Mouse (Mus musculus) neural tube, embryonic 15.5 days (tissue): ENCODE results near the gene Nos1. TPM values are rescaled to one million over a fixed set of nuclear protein-coding genes. Genes with fewer than 3 reads are reported as not detected.

Source experiments
- ATAC-seq: fragments of 200-750 bp; cut with Nextera tagmentation; 2 replicates; pipeline ENCODE4 v1.8.0; 2017; ENCODE audit warnings: mild to moderate bottlenecking, moderate TSS enrichment, moderate library complexity; ENCODE audit not compliant: low FRiP score
- H3K27ac ChIP-seq: fragments of 300-500 bp; sonication (generic); replicated peaks from 2 replicates; pipeline ENCODE4 v1.5.1; 2015; ENCODE audit warnings: mild to moderate bottlenecking, inconsistent platforms
- H3K27me3 ChIP-seq: fragments of 300-500 bp; sonication (generic); replicated peaks from 2 replicates; pipeline ENCODE4 v1.6.1; 2015; ENCODE audit warnings: inconsistent platforms
- H3K36me3 ChIP-seq: fragments of 300-500 bp; sonication (generic); 2 replicates; pipeline ENCODE4 v1.6.1; 2015; ENCODE audit warnings: inconsistent platforms
- H3K4me1 ChIP-seq: fragments of 300-500 bp; sonication (generic); 2 replicates; pipeline ENCODE4 v1.6.1; 2015; ENCODE audit warnings: inconsistent platforms
- H3K4me2 ChIP-seq: fragments of 300-500 bp; sonication (generic); 2 replicates; pipeline ENCODE4 v1.6.1; 2015; ENCODE audit warnings: inconsistent platforms, mild to moderate bottlenecking, moderate library complexity
- H3K4me3 ChIP-seq: fragments of 300-500 bp; sonication (generic); replicated peaks from 2 replicates; pipeline ENCODE4 v1.5.1; 2015; ENCODE audit warnings: mild to moderate bottlenecking, inconsistent platforms
- H3K9ac ChIP-seq: fragments of 300-500 bp; sonication (generic); replicated peaks from 2 replicates; pipeline ENCODE4 v1.6.1; 2015; ENCODE audit warnings: mild to moderate bottlenecking, inconsistent platforms
- H3K9me3 ChIP-seq: fragments of 300-500 bp; sonication (generic); replicated peaks from 2 replicates; pipeline ENCODE4 v1.6.1; 2016; ENCODE audit warnings: inconsistent platforms
- WGBS: fragments of 180-500 bp; shearing (Covaris S2); methylation state at CpG from one replicate; pipeline ENCODE4 v1.1.7; 2015; ENCODE audit warnings: mixed read lengths; 5-methylcytosine and 5-hydroxymethylcytosine counted together
- polyA plus RNA-seq: library from polyadenylated mRNA; unstranded; fragments of >200 nt; fragmentation: Nextera tagmentation; extraction: Ambion mirVana; gene quantifications from 2 replicates; pipeline ENCODE4 v1.2.1, GENCODE M21; 2015

Gene Nos1
- polyA plus RNA-seq, 1 experiment from 2014 or later = 2.9 TPM

- no peaks in the 10 kb centered on the region for H3K27me3 ChIP-seq
- ATAC-seq = no peak
- H3K36me3 ChIP-seq = peaks cover 72% of the 10 kb centered on the region
- peaks cover 5% of the 10 kb centered on the region for H3K4me1 ChIP-seq
- no peak overlapping the region for H3K4me2 ChIP-seq
- WGBS = 92% methylated on average over 13 of the region's 13 CpGs
- no peak overlapping the region for H3K9ac ChIP-seq
- H3K9me3 ChIP-seq = no peaks in the 10 kb centered on the region
- H3K27ac ChIP-seq = no peak overlapping the region
- H3K4me3 ChIP-seq = no peak overlapping the region
These were observed 227.5 kb downstream of the Nos1 start for GRCm38 (mm10) chr5:118008344-118008743.

Other genes starting within 250 kb of the Nos1 start
- 127 and 143 TPM in 2 replicates for gene Fbxo21, start 195.7 kb downstream of the Nos1 start, polyA plus RNA-seq
- 3.5 and 3.9 TPM in 2 replicates for gene Tesc, start 246.7 kb downstream of the Nos1 start, polyA plus RNA-seq